Mouse (Mus musculus): ENCODE data around the gene Tmem60. TPM values are rescaled to one million over a fixed set of nuclear protein-coding genes. Genes with fewer than 3 reads are reported as not detected.

Gene Tmem60
- total and polyA plus RNA-seq, 3 experiments: 23.5 to 37.4 TPM; not detected in 1

DNA sequence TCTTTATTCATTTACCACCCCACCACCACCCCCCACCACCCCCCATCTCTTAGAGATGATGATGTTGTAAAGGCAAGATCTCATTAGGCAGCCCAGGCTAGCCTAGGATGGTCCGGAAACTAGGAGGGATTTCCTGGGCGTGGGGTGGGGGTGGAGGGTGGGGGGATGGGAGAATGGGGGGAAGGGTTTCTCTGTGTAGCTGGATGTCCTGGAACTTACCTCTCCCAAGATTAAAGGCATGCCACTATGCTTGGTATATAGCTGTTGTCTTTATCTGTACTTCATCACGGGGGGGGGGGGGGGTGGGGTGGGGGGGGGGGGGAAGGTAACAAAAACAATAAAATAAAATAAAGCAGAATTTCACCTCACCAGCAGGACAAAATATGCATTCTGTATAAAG, 38.6 kb upstream of the Tmem60 start:
- H3K27me3 ChIP-seq (ENCODE audit: control insufficient read depth in 1 of 2, insufficient read depth in 2 of 2, low read length in 2 of 2): no peaks in the 10 kb centered on the region
- TF ChIP-seq SMC3 (IDR thresholded peaks at IDR 0.05; ENCODE audit: low read depth, low read length): no peak
- no peak for TF ChIP-seq GABPA (IDR thresholded peaks at IDR 0.05; ENCODE audit: low read depth, low read length)
- no peak for TF ChIP-seq ZC3H11A (IDR thresholded peaks at IDR 0.05; ENCODE audit: low read depth, low read length)
- TF ChIP-seq MYC (IDR thresholded peaks at IDR 0.05; ENCODE audit: low read depth, low read length): no peak
- TF ChIP-seq RCOR1 (IDR thresholded peaks at IDR 0.05; ENCODE audit: low read depth, low read length): no peak
- TF ChIP-seq HCFC1 (IDR thresholded peaks at IDR 0.05; ENCODE audit: low read depth, low read length): no peak
- no peak for TF ChIP-seq E2F4 (IDR thresholded peaks at IDR 0.05; ENCODE audit: borderline replicate concordance, low read depth, low read length)
- TF ChIP-seq JUND (IDR thresholded peaks at IDR 0.05; ENCODE audit: low read depth, low read length): no peak
- no peak for TF ChIP-seq CTCF (IDR thresholded peaks at IDR 0.05 in 2 of 3, conservative IDR thresholded peaks at IDR 0.05 in 1 of 3; ENCODE audit: control insufficient read depth in 1 of 3, insufficient read depth in 1 of 3, low read depth in 2 of 3, low read length in 3 of 3, poor library complexity in 1 of 3, severe bottlenecking in 1 of 3)
- TF ChIP-seq USF2 (IDR thresholded peaks at IDR 0.05; ENCODE audit: borderline replicate concordance in 1 of 2, insufficient read depth in 1 of 2, low read depth in 1 of 2, low read length in 2 of 2): no peak
- no peak for TF ChIP-seq TAL1 (IDR thresholded peaks at IDR 0.05; ENCODE audit: low read length)
- TF ChIP-seq UBTF (IDR thresholded peaks at IDR 0.05; ENCODE audit: borderline replicate concordance, insufficient read depth, low read depth, low read length): no peak
- TF ChIP-seq ZMIZ1 (IDR thresholded peaks at IDR 0.05; ENCODE audit: low read depth, low read length): no peak
- no peak for TF ChIP-seq MEF2A (IDR thresholded peaks at IDR 0.05; ENCODE audit: extremely low read depth, insufficient replicate concordance, low read depth, low read length, poor library complexity, severe bottlenecking)
- H3K36me3 ChIP-seq (ENCODE audit: control insufficient read depth in 1 of 2, insufficient read depth in 2 of 2, low read length in 2 of 2): peaks cover 2 to 16% of the 10 kb centered on the region in 2 experiments
- no peaks in the 10 kb centered on the region for H3K9me3 ChIP-seq (replicated peaks; ENCODE audit: insufficient read depth, low read length)
- H3K4me1 ChIP-seq (ENCODE audit: control insufficient read depth in 1 of 2, insufficient read depth in 2 of 2, low read length in 2 of 2): peaks cover 0 to 5% of the 10 kb centered on the region in 2 experiments; a peak in 2 of 4 replicates
- no peak overlapping the region for H3K27ac ChIP-seq (ENCODE audit: control insufficient read depth, low read depth, low read length)
- H3K79me2 ChIP-seq (ENCODE audit: control insufficient read depth, insufficient read depth, low read length, poor library complexity): peaks cover 2% of the 10 kb centered on the region; the same call in 1 of the 2 replicates
- no peak for DNase-seq (ENCODE audit: low read depth, low spot score)
- no peak overlapping the region for H3K9ac ChIP-seq (ENCODE audit: control insufficient read depth, low read depth, low read length, poor library complexity, severe bottlenecking)
- H3K4me3 ChIP-seq (ENCODE audit: control insufficient read depth in 1 of 2, insufficient read depth in 1 of 2, low read depth in 2 of 2, low read length in 2 of 2): no peak overlapping the region

GRCm38 (mm10) chr5:20843816-20844215, 38.2 kb upstream of the Tmem60 start:
- H3K4me3 ChIP-seq (ENCODE audit: control insufficient read depth in 1 of 2, insufficient read depth in 1 of 2, low read depth in 2 of 2, low read length in 2 of 2): no peak overlapping the region
- TF ChIP-seq MAFK (IDR thresholded peaks at IDR 0.05; ENCODE audit: borderline replicate concordance, low read depth, low read length): no peak
- no peak for TF ChIP-seq JUND (IDR thresholded peaks at IDR 0.05; ENCODE audit: low read depth, low read length)
- TF ChIP-seq MXI1 (IDR thresholded peaks at IDR 0.05; ENCODE audit: low read depth, low read length): no peak
- TF ChIP-seq ETS1 (IDR thresholded peaks at IDR 0.05; ENCODE audit: low read depth, low read length): no peak
- no peak for TF ChIP-seq MYC (IDR thresholded peaks at IDR 0.05; ENCODE audit: low read depth, low read length)
- no peak for TF ChIP-seq ZNF384 (IDR thresholded peaks at IDR 0.05; ENCODE audit: low read depth, low read length)
- no peak for TF ChIP-seq SMC3 (IDR thresholded peaks at IDR 0.05; ENCODE audit: low read depth, low read length)
- no peak for TF ChIP-seq HCFC1 (IDR thresholded peaks at IDR 0.05; ENCODE audit: low read depth, low read length)
- no peak for TF ChIP-seq POLR2A (IDR thresholded peaks at IDR 0.05; ENCODE audit: control insufficient read depth in 1 of 2, insufficient read depth in 1 of 2, low read depth in 1 of 2, low read length in 2 of 2, poor library complexity in 1 of 2)
- TF ChIP-seq E2F4 (IDR thresholded peaks at IDR 0.05; ENCODE audit: borderline replicate concordance, low read depth, low read length): no peak
- TF ChIP-seq POLR2AphosphoS2 (IDR thresholded peaks at IDR 0.05; ENCODE audit: low read length): no peak
- no peak for TF ChIP-seq POLR2AphosphoS5 (IDR thresholded peaks at IDR 0.05; ENCODE audit: borderline replicate concordance, low read depth, low read length)
- TF ChIP-seq GABPA (IDR thresholded peaks at IDR 0.05; ENCODE audit: low read depth, low read length): no peak
- no peak for TF ChIP-seq ZC3H11A (IDR thresholded peaks at IDR 0.05; ENCODE audit: low read depth, low read length)
- no peak for TF ChIP-seq BHLHE40 (IDR thresholded peaks at IDR 0.05; ENCODE audit: borderline replicate concordance, low read depth, low read length)
- no peak for TF ChIP-seq NRF1 (IDR thresholded peaks at IDR 0.05; ENCODE audit: insufficient read depth, low read depth, low read length, poor library complexity, severe bottlenecking)
- no peak for TF ChIP-seq RCOR1 (IDR thresholded peaks at IDR 0.05; ENCODE audit: low read depth, low read length)
- TF ChIP-seq KAT2A (conservative IDR thresholded peaks at IDR 0.05; ENCODE audit: low read depth, low read length): no peak
- TF ChIP-seq NELFE (IDR thresholded peaks at IDR 0.05; ENCODE audit: low read depth, low read length): no peak

More at GRCm38 (mm10) chr5:20843816-20844215, 38.2 kb upstream of the Tmem60 start:
- Histone ChIP-seq H3K36me3 (ENCODE audit: control insufficient read depth in 1 of 2, insufficient read depth in 2 of 2, low read length in 2 of 2) (peaks cover 2 to 16% of the 10 kb centered on the region in 2 experiments), H3K9me3 (replicated peaks; ENCODE audit: insufficient read depth, low read length) (no peaks in the 10 kb centered on the region), H3K79me2 (ENCODE audit: control insufficient read depth, insufficient read depth, low read length, poor library complexity) (peaks cover 2% of the 10 kb centered on the region; the same call in 1 of the 2 replicates), H3K9ac (ENCODE audit: control insufficient read depth, low read depth, low read length, poor library complexity, severe bottlenecking) (no peak overlapping the region), H3K4me1 (ENCODE audit: control insufficient read depth in 1 of 2, insufficient read depth in 2 of 2, low read length in 2 of 2) (peaks cover 0 to 5% of the 10 kb centered on the region in 2 experiments; a peak in 2 of 4 replicates), H3K27ac (ENCODE audit: control insufficient read depth, low read depth, low read length) (no peak overlapping the region), H3K27me3 (ENCODE audit: control insufficient read depth in 1 of 2, insufficient read depth in 2 of 2, low read length in 2 of 2) (no peaks in the 10 kb centered on the region)
- no peak for DNase-seq (ENCODE audit: low read depth, low spot score)

Measured in MEL (cell line).